Mouse (Mus musculus) bone marrow, adult 2 months (tissue): Measurements from ENCODE around the gene Vcl. TPM values are rescaled to one million over a fixed set of nuclear protein-coding genes. Genes with fewer than 3 reads are reported as not detected.

Experiments
- H3K27ac ChIP-seq: fragments of 200-500 bp; 2 replicates; pipeline ENCODE4 v1.5.1; 2012; ENCODE audit warnings: low read depth, mild to moderate bottlenecking, control low read depth, inconsistent platforms, low read length; ENCODE audit not compliant: control insufficient read depth, poor library complexity, insufficient read depth
- H3K4me1 ChIP-seq: fragments of 200-500 bp; 2 replicates; pipeline ENCODE4 v1.6.1; 2011; ENCODE audit warnings: low read length; ENCODE audit not compliant: control insufficient read depth, insufficient read depth
- H3K4me3 ChIP-seq: fragments of 200-500 bp; replicated peaks from 2 replicates; pipeline ENCODE3; 2011; ENCODE audit warnings: mild to moderate bottlenecking, low read depth, low read length, control low read depth; ENCODE audit not compliant: control insufficient read depth
- CTCF ChIP-seq: fragments of 200-500 bp; IDR thresholded peaks from 2 replicates; pipeline ENCODE4 v1.5.1; 2011; ENCODE audit warnings: low read length, control low read depth; ENCODE audit not compliant: control insufficient read depth, insufficient read depth
- POLR2A ChIP-seq: fragments of 200-500 bp; IDR thresholded peaks from 2 replicates; pipeline ENCODE4 v1.6.1; 2011; ENCODE audit warnings: low read depth, mild to moderate bottlenecking, control low read depth, low read length, borderline replicate concordance; ENCODE audit not compliant: control insufficient read depth
- WGBS: fragments of 180-500 bp; shearing (Covaris S2); methylation state at CpG from one replicate; pipeline ENCODE4 v1.1.7; 2018; 5-methylcytosine and 5-hydroxymethylcytosine counted together
- polyA plus RNA-seq: library from polyadenylated mRNA; stranded (reverse); fragments of >200 nt; gene quantifications from 2 replicates; pipeline ENCODE4 v1.2.4, GENCODE M21; 2011; ENCODE audit warnings: low replicate concordance; ENCODE audit not compliant: missing spikeins, insufficient read depth, insufficient read length

The Vcl gene
- polyA plus RNA-seq, 1 experiment = 59.2 TPM

GRCm38 (mm10) chr14:21052781-21053130 is 123.6 kb downstream of the Vcl start:
- H3K4me1 ChIP-seq = no peaks in the 10 kb centered on the region
- TF ChIP-seq CTCF (no peak), POLR2A (no peak)
- under 1% methylated on average over 25 of the region's 25 CpGs for WGBS
- peak overlapping the region; percentile 90 for H3K4me3 ChIP-seq
- H3K27ac ChIP-seq = peak overlapping the region; percentile 53

- H3K4me1 ChIP-seq = no peaks in the 10 kb centered on the region
- 7% methylated on average over 8 of the region's 8 CpGs for WGBS
- no peak overlapping the region for H3K4me3 ChIP-seq
- TF ChIP-seq POLR2A (no peak), CTCF (no peak)
- H3K27ac ChIP-seq = no peak overlapping the region
Measured at GRCm38 (mm10) chr14:21053151-21053550, 124.0 kb downstream of the Vcl start.

- no peak overlapping the region for H3K27ac ChIP-seq
- H3K4me1 ChIP-seq = no peaks in the 10 kb centered on the region
- 72% methylated on average over 7 of the region's 7 CpGs for WGBS
- no peak for TF ChIP-seq POLR2A
- no peak for TF ChIP-seq CTCF
- no peak overlapping the region for H3K4me3 ChIP-seq
Measured at GRCm38 (mm10) chr14:21053586-21053985, 124.4 kb downstream of the Vcl start.

- H3K4me1 ChIP-seq = no peaks in the 10 kb centered on the region
- H3K4me3 ChIP-seq = no peak overlapping the region
- H3K27ac ChIP-seq = no peak overlapping the region
- TF ChIP-seq POLR2A (no peak), CTCF (no peak)
- WGBS = 78% methylated on average over 2 of the region's 2 CpGs
Measured at GRCm38 (mm10) chr14:21058972-21059371, 129.8 kb downstream of the Vcl start.

- Histone ChIP-seq H3K4me3 (no peak overlapping the region), H3K4me1 (no peaks in the 10 kb centered on the region), H3K27ac (no peak overlapping the region)
- no peak for TF ChIP-seq POLR2A
- TF ChIP-seq CTCF = no peak
- WGBS = 70% methylated on average over 5 of the region's 5 CpGs
Measured at GRCm38 (mm10) chr14:21062766-21063513, 133.7 kb downstream of the Vcl start.

GRCm38 (mm10) chr14:21064321-21064720 is 135.1 kb downstream of the Vcl start:
- Histone ChIP-seq H3K4me3 (no peak overlapping the region), H3K27ac (no peak overlapping the region), H3K4me1 (no peaks in the 10 kb centered on the region)
- 47% methylated on average over 1 of the region's 1 CpGs for WGBS
- TF ChIP-seq CTCF (no peak), POLR2A (no peak)

- Histone ChIP-seq H3K27ac (no peak overlapping the region), H3K4me1 (no peaks in the 10 kb centered on the region), H3K4me3 (no peak overlapping the region)
- 52% methylated on average over 8 of the region's 8 CpGs for WGBS
- TF ChIP-seq POLR2A = no peak
- no peak for TF ChIP-seq CTCF
Measured at GRCm38 (mm10) chr14:21065490-21066162, 136.4 kb downstream of the Vcl start.

GRCm38 (mm10) chr14:21069594-21069993 is 140.4 kb downstream of the Vcl start:
- 87% methylated on average over 5 of the region's 5 CpGs for WGBS

GRCm38 (mm10) chr14:21073981-21074380 is 144.8 kb downstream of the Vcl start:
- Histone ChIP-seq H3K27ac (no peak overlapping the region), H3K4me3 (no peak overlapping the region), H3K4me1 (peaks cover 1% of the 10 kb centered on the region)
- WGBS = 52% methylated on average over 3 of the region's 3 CpGs
- TF ChIP-seq CTCF = no peak
- TF ChIP-seq POLR2A = no peak

More at GRCm38 (mm10) chr14:21069594-21069993, 140.4 kb downstream of the Vcl start:
- H3K4me3 ChIP-seq = no peak overlapping the region
- TF ChIP-seq CTCF (0 out of 2 replicates have a peak, but pooled peaks have one; percentile 21), POLR2A (no peak)
- H3K4me1 ChIP-seq = no peaks in the 10 kb centered on the region; the same call in 1 of the 2 replicates
- H3K27ac ChIP-seq = no peak overlapping the region
